Mouse (Mus musculus): ENCODE results near the gene Mcl1.

DNA sequence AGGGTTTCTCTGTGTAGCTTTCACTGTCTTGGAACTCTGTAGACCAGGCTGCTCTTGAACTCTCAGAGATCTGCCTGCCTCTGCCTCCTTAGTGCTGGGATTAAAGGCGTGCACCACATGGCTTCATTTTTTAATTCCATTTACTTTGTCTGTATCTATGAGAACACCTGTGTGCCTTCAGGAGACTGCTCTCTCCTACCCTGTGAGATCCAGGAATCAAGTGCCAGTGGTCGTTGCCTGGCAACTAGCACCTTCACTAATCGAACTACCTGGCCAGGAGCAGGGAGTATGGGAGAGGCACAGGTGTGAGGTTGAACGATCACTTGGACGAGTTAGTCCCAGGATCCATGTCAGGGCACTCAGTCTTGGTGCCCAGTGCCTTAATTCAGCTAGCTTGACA, 12.6 kb downstream of the Mcl1 start:
- no peak for TF ChIP-seq CTCF (IDR thresholded peaks at IDR 0.05; ENCODE audit: low read depth, low read length)
- TF ChIP-seq POLR2A (IDR thresholded peaks at IDR 0.05; ENCODE audit: borderline replicate concordance, low read depth, low read length), result no peak
